Mouse (Mus musculus) spleen, adult 2 months (tissue): ENCODE measurements around the gene Med16.

Experiments used
- CTCF ChIP-seq: fragments of 200-500 bp; IDR thresholded peaks from 2 replicates; pipeline ENCODE4 v1.5.1; 2011; ENCODE audit warnings: mild to moderate bottlenecking, inconsistent platforms; ENCODE audit not compliant: insufficient read depth, insufficient read length, insufficient replicate concordance; ENCODE audit errors: extremely low read depth
- POLR2A ChIP-seq: fragments of 200-500 bp; IDR thresholded peaks from 2 replicates; pipeline ENCODE4 v1.6.1; 2011; ENCODE audit warnings: low read depth, low read length, inconsistent platforms

DNA sequence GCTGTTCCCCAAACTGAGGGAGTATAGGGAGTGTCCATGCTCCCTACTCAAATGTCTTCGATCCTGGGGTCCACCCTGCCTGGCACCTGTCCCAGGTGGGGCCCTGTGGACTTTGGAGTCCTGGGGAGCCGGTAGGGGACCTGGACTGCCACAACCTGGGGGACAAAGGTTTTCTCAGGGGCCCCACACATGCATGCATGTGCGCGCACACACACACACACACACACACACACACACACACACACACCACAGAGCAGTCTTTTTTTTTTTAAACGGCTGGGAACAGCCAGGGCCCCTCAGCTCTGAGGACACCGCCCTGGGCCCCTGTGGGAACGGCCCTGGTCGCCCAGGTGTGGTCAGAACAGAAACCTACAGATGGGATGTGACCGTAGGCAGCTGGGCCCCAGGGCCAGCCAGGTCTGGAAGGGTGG is 34.8 kb upstream of the Med16 start:
- TF ChIP-seq CTCF (no peak), POLR2A (no peak)
